Mouse (Mus musculus) gastrocnemius, postnatal 14 days (tissue): ENCODE data around the gene Pde6h. TPM values are rescaled to one million over a fixed set of nuclear protein-coding genes. Genes with fewer than 3 reads are reported as not detected.
"Not testable (repeated sequence)": the region's sequence is repeated elsewhere in the genome, so short reads cannot be mapped to it uniquely, and the experiment has no call there.

Source experiments
- DNase-seq: peaks from one replicate; pipeline ENCODE4 v3.0.0; 2021; ENCODE audit warnings: mixed read lengths
- intact Hi-C: fragments of 180-260 bp; cut with DNase I; formaldehyde crosslinking; loops from one replicate; pipeline ENCODE4 v1.15.1; 2025; ENCODE audit warnings: low total_unique reads
- total RNA-seq, 2 experiments: library from RNA; stranded (reverse); gene quantifications; 2 replicates each; pipeline ENCODE4 v1.2.3; 2021

Pde6h gene
- total RNA-seq, 2 experiments from 2014 or later, result not detected

DNA sequence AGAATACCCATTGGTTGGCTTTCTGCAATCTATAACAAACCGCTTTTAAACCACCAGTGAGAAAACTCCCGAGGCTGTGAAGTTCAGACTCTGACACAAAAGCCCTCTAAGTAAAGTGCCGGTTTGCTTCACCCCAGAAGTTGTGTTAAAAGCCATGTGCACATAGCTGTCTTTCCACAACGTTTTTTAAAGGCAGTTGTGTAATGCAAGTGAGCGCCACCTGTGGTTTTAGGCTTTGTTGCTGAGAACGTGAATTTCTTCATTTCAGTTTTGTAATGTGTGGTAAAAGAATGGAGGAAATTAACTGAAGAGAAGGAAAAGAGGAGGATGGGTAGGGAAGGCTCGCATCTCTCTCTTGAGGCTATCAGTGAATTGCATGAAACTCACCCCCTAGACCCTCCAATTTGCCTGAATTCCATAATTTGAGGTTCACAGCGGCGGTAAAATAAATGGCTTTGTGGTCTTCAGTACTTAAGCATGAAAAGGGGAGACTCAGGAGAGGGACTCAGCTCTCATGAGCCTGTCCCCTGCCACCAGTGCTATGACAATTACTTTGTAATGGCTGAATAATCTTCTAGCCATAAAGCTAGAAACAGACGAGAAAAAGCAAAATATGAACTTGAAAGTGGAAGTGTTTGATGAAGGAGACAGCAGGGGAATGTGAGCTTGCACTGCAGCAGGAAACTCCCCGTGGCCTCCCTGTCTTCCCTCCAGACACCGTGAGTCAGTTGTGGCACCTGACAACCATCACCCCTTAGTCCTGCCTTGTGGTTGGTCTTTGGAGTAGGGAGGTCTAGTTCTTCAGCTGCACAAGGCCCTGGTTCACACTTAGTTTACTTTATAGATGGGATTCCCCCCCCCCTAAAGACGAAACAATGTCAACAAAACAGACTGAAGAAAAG lies 41.2 kb downstream of the Pde6h start:
- DNase-seq, result no peak
- intact Hi-C loops, result loop anchor here (5.0 kb wide), 1 partner anchor 103 kb away; no protein-coding TSS in a partner anchor

DNA sequence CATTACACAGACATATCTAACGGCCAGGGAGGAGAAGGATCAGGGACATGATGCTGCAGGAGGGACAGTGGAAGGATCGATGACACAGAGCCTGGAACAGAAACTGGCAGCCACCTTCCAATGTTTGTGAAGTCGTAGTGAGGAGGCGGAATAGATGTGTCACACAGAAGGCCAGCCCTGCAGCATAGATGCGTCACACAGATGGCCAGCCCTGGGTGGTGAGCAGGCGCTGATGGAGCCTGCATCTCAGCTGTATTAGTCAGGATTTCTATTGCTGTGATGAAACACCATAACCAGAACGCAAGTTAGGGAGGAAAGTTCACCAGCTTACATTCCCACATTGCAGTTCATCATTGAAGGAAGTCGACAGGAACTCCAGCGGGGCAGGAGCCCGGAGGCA lies 42.3 kb downstream of the Pde6h start:
- no peak for DNase-seq
- intact Hi-C loops, result no loop called here

DNA sequence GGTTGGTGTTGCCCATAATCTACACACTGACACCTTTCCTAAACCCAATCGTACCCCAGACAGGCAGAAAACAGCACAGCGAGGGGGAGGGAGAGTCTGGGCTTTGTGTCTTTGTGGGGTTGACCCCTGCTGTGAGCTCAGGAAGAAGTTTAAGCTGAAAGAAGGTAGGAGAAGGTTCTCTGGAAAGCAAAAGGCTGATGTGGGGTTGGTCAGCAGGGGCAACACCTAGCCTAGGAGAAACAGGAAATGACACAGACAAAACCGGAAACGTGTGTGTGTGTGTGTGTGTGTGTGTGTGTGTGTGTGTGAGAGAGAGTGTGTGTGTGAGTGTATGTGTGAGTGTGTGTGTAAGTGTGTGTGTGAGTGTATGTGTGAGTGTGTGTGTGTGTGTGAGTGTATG lies 43.8 kb downstream of the Pde6h start:
- intact Hi-C loops, result no loop called here
- DNase-seq, result no peak

DNA sequence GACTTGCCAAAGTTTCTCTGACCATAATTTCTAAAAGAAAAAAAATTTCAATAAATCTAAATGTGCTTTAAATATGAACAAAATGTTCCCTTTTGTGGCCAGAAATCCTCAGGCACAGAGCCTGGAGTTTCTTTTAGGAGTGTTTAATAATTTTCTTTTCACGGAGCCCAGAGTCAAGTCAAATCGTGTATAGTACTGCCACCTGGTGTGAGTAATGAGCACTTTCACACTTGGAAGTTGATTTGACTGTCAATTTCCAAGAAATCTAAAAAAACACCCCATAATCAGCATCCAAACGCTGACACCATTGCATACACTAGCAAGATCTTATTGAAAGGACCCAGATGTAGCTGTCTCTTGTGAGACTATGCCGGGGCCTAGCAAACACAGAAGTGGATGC lies 45.2 kb downstream of the Pde6h start:
- intact Hi-C loops, DNase-seq: not testable (repeated sequence)

DNA sequence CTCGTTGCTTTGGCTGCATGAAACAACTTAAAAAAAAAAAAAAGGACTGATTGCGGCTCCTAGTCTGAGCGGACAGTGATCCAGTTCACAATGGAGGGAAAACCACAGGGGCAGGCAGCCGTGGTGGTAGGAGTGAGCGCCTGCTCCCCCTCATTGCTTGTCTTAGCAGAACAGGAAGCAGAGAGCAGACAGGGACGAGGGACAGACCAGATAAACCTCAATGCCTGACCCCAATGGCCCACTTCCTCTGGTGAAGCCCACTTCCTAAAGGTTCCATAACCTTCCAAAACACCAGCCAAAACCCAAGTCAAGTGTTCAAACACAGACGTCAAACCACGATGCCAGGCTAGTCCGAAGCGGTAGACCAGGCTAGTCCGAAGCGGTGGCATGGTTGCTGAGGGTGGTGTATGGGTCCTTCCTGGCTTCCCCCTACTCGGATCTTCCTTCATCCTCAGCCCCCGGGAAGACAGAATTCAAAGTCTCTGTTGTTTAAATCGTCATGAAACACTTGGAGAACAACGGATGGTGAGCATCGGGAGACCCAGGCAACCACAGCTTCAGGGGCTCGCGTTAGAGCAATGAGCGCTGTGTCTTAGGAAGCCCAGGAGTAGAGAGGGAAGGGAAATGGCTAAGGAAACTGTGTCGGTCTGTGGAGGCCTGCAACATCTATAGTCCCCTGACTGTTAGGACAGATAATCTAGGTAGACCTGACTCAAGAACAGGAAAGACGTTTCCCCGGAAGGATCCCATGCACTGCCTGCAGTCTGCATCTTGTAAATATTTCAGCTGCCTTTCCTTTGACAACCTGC lies 55.8 kb downstream of the Pde6h start:
- intact Hi-C loops, result loop anchor here (5.0 kb wide), 1 partner anchor 117 kb away; no protein-coding TSS in a partner anchor
- no peak for DNase-seq

DNA sequence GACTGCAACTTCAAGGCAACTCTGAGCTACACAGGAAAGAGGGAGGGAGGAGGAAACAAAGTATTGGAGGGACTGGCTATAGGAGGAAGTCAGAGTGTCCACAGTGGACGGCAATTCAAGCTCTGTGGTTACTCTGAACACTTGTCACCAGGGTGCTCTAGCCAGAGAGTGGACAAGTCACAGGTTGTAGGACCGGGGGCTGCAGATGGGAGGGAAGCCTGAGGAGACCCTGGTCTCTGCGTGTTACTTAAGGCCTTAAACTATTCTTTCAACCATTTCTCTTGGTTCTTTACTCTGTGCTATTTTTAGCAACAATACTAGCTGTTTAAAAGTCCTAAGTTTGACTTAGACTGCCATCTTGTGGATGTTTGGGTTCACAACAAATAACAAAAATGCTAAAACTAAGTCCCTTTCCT lies 56.7 kb downstream of the Pde6h start:
- intact Hi-C loops, result loop anchor here (5.0 kb wide), 1 partner anchor 118 kb away; no protein-coding TSS in a partner anchor
- DNase-seq, result no peak

DNA sequence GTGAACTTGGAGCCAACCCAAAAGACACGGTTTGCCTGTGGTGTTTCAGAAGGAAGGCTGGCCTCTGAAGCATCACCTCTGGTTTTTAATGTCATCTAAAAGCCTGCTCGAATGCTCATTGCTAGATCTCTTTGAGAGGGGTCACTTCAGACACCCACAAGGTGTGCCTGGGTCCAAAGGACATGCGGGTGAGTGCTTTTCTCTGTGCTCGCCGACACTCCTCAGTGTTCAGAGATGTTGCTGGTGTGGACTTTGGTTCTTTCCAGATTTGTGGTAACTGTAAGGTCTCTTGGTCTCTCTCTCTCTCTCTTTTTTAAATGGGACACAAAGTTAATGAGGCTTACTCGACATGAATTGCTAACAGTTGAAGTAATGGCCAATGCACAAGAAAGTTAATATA lies 58.9 kb downstream of the Pde6h start:
- no peak for DNase-seq
- intact Hi-C loops, result loop anchor here (5.0 kb wide), 1 partner anchor 120 kb away; no protein-coding TSS in a partner anchor

DNA sequence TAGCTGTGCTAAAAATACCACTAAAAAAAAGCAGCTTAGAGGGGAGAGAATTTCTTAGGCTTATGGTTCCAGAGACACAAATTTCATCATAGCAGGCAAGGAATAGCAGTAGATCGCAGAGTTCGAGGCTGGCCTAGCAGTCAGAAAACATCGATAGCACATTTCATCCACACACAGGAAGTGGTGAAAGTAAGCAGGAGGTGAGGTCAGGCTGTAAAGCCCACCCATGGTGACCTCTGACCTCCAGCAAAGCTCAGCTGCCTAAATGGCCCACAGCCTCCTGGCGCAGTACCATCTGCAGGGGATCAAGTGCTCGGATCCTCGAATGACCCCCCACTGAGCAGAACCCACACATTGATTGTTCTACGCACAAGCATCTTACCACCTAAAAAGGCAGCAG lies 59.6 kb downstream of the Pde6h start:
- intact Hi-C loops, result loop anchor here (5.0 kb wide), 1 partner anchor 121 kb away; no protein-coding TSS in a partner anchor
- DNase-seq, result no peak

DNA sequence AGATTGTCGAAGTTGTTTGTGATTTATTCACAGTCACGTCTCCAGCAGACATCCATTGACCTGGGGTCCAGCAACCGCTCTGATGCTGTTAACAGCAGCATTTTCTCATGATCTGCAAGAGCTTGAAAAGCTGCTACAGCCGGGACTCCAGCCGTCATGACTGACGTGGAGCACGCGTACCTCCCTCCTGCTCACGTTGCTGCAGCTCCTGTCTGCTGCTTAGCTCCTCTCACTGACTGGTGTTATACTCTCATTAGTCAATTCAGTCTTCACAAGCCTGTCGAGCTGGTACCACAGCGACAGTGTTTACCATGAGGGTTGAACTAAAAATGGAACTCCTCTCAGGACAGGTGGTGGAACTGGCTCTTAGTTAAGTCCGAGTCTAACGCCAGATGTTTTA lies 62.4 kb downstream of the Pde6h start:
- intact Hi-C loops, result no loop called here
- no peak for DNase-seq

DNA sequence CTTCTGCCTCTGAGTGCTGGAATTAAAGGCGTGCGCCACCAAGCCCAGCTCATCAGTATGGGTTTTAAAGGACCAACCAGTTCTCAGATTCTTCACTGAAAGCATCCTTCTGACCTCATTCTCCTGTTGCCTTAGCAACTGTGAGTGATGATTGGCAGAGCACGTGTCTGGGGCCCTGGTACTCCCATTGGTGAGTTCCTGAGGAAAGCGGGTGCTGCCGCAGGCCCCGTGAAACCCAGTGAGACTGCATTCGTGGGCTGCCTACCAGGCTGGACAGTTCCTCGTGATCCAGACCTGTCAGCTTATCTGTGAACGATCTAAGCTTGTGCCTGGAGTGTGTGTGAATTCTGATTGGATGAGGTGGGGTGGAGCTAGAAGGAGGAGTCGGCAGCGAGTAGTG lies 63.1 kb downstream of the Pde6h start:
- DNase-seq, result no peak
- intact Hi-C loops, result no loop called here

DNA sequence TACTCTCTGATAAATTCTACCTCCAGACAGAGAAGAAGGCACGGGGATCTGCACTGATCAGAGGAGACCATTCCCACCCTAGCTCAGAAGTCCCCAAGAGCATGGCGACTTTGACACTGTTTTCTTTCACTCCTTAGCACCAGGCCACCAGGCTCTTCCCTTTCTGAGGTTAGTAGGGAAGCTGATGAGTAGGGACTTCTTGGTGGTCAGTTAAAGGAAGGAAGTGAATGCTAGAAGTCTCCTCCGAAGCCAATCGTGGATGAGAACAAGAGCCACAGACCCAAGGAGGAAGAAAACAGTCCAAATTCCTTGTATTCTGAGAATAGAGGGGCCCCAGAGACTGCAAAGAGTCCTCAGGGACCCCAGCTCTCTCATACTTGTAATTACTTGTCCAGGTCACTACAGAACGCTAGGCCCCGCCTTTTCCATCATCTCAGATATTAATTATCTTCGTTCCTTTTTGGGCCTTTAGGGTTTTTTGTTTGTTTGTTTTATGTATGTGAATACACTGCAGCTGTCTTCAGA lies 65.0 kb downstream of the Pde6h start:
- intact Hi-C loops, result no loop called here
- DNase-seq, result no peak

DNA sequence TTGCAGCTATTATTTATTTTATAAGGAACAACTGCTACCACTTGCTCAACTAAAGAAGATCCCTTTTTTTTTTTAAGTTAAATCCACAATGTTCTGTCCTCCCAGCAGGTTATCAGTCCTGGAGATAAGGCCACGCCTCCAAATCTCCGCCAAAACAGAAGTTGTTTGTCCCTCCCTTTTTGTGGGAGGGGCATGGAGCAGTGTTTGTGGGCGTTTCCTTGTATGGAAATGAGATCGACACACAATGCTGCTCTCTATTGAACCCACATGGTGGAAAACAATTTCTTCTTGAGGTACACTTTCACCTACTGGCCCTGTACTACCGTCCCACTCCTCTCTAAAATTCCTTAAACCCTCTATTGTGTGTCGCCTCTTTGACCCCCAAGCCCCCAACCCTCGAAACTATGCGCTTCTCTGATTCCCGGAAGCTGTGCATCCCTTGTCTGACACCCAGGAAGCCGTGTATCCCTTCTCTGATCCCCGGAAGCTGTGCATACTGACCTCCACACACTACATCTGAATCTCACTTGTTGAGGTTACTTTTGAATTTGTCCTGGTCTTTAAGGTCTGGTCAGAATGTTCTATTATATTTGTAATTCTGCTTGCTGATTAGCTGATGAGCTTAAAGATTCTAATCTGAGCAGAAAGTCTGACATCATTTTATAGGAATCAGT lies 66.3 kb downstream of the Pde6h start:
- no peak for DNase-seq
- intact Hi-C loops, result no loop called here

DNA sequence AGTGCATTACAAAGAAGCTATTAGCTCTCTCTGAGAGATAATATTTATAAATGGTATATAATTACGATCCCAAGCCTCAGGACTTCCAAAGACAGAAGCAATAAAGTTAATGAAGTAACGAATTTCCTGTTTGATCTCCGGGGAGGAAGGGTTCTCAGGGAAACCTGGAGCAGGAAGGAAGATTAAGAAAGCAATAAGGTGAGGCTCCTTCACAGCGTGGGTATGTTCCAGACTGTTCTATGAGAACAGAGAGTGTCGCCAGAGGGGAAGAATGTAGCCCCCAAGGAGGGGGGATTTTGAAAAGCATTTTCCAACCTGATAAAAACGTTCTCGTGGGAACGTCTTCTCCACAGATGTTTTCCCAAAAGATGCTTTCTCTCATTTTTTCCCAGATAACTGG lies 66.9 kb downstream of the Pde6h start:
- intact Hi-C loops, result no loop called here
- no peak for DNase-seq

DNA sequence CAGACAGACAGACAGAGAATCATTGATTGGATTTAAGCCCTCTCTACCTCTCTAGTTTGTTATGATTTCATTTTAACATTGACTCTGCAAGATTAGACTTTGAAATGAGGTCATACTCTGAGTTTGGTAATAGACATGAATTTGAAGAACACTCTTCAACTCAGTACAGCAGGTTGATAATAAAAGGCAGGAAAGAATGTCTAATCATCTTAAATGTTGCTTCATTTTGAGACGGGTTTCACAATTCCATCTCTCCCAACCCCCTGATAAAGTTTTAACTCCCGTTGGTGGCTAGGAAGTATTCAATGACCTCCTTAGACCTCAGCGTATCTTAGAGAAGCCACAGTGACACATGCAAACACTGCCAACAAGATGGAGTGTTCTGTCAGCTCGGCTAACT lies 69.9 kb downstream of the Pde6h start:
- no peak for DNase-seq
- intact Hi-C loops, result no loop called here

DNA sequence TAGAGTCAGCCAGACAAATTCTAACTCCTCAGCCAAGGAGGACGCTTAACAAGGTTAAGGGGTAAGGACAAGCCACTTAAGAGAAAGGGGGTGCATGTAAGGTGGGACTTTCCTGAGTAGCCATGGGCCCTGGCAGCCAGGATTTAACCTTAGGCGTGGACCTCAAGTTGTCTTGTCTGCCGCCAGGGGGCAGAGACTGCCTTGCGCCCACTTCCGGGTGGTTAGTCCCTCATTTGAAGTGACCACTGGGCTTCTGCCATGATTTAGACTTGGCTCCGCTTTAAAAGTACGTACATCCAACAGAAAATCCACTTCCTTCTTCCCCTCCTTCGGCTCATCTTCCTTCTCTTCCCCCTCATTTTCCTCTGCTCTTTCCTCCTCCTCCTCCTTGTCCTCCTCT lies 71.9 kb downstream of the Pde6h start:
- DNase-seq, result no peak
- intact Hi-C loops, result no loop called here

DNA sequence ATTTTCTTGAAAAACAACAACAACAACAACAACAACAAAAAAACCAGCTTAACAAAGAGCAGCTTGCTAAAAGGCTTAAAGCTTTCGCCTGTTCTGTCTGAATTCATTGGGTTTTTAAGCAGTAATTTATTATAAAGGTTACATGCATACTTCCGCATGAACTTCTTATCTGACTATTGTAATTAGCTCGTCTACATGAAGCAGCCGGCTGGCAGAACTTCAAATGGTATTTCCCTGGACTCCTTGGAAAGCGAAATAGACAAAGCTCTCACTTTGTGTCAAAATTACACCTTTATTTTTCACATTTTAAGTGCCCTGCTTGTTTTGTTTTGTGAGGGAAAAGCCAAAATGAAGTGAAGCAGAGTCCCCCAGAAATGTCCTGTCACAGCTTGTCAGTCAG lies 72.7 kb downstream of the Pde6h start:
- intact Hi-C loops, result no loop called here
- no peak for DNase-seq

DNA sequence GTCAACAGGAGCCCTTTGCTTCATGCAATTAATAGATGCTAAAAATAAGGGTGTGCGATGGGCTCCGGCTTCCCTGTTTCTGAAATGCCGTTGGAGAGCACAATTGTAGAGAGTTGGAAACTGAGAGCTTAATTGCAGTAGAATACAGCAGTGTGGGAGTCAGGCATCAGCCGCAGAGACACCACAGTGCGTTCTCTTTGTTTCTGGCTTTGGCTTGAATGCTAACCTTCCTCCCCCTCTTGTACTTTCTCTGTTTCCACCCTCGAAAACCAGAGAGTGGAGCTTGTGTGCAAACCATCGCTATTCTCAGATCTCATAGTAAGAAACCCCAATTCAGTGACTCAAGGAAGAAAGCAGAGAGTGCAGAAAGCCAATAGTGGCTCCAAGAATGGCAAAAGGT lies 74.5 kb downstream of the Pde6h start:
- intact Hi-C loops, result no loop called here
- no peak for DNase-seq

DNA sequence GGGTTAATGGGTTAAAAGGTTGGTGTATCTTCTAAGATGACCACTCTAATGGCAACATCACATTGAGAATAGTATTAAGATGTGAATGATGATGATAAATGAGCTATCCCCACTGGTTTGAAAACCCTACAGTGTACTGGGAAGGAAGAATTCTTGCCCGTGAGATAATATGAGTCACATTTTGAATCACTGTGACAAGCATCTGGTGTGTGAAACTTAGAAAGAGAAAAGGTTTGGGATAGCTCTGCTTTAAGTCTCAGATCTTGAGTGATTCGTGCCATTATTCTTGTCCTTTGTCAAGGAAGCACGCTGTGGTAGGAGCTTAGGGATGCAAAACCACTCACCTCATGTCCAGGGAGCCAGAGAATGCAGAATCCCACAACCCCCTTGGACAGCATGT lies 75.4 kb downstream of the Pde6h start:
- intact Hi-C loops, result no loop called here
- no peak for DNase-seq

DNA sequence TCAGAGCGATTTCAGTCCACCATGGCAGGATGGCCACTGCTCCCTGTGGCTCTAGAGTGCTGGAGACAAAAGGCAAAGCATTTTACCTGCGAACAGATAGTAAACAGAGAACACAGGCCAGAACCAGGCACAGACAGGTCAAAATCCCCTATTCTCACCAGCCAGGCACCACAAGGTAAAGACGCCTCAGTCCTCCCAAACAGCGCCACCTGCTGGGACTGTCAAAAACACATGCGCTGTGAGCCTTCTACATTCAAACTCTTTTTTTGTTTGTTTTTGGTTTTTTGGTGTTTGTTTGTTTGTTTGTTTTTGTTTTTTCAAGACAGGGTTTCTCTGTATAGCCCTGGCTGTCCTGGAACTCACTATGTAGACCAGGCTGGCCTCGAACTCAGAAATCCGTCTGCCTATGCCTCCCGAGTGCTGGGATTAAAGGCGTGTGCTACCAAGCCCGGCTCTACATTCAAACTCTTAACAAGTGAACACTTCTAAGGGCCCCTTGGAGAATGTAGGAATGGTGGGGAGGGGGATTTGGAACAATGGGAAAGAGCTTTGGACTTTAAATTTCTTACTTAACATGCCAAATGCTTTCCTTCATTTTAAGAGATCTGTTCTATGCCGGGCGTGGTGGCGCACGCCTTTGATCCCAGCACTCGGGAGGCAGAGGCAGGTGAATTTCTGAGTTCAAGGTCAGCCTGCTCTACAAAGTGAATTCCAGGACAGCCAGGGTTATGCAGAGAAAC lies 76.2 kb downstream of the Pde6h start:
- DNase-seq, result no peak
- intact Hi-C loops, result no loop called here
